Mouse (Mus musculus) kidney, adult 2 months (tissue): ENCODE data around the gene Pik3c2g. TPM values are rescaled to one million over a fixed set of nuclear protein-coding genes. Genes with fewer than 3 reads are reported as not detected.

Experiments used
- DNase-seq: peaks from one replicate; pipeline ENCODE4 v3.0.0; 2021
- H3K27ac ChIP-seq: fragments of 200-500 bp; 2 replicates; pipeline ENCODE4 v1.5.1; 2012; ENCODE audit warnings: low read depth, low read length, control low read depth, inconsistent platforms; ENCODE audit not compliant: insufficient read depth
- H3K27me3 ChIP-seq: fragments of 200-500 bp; replicated peaks from 2 replicates; pipeline ENCODE4 v1.6.1; 2012; ENCODE audit warnings: mild to moderate bottlenecking, moderate library complexity, low read length, inconsistent platforms; ENCODE audit not compliant: control insufficient read depth, insufficient read depth
- H3K36me3 ChIP-seq: fragments of 200-500 bp; 2 replicates; pipeline ENCODE4 v1.6.1; 2012; ENCODE audit warnings: mild to moderate bottlenecking, moderate library complexity, low read length, inconsistent platforms; ENCODE audit not compliant: control insufficient read depth, insufficient read depth
- H3K4me1 ChIP-seq: fragments of 200-500 bp; 2 replicates; pipeline ENCODE4 v1.6.1; 2011; ENCODE audit warnings: low read length; ENCODE audit not compliant: control insufficient read depth, insufficient read depth
- H3K4me3 ChIP-seq: fragments of 200-500 bp; 2 replicates; pipeline ENCODE4 v1.5.1; 2011; ENCODE audit warnings: mild to moderate bottlenecking, low read depth, low read length, control low read depth; ENCODE audit not compliant: insufficient read depth
- CTCF ChIP-seq: fragments of 200-500 bp; conservative IDR thresholded peaks from 2 replicates; pipeline ENCODE4 v1.5.1; 2011; ENCODE audit warnings: low read depth, mild to moderate bottlenecking, control low read depth, low read length, moderate library complexity, mixed read lengths; ENCODE audit not compliant: insufficient read depth, insufficient read length
- POLR2A ChIP-seq: fragments of 200-500 bp; IDR thresholded peaks from one replicate; pipeline ENCODE4 v1.6.1; 2011; ENCODE audit warnings: low read depth, low read length, control low read depth
- WGBS: fragments of 180-500 bp; shearing (Covaris S2); methylation state at CpG from one replicate; pipeline ENCODE4 v1.1.7; 2018; 5-methylcytosine and 5-hydroxymethylcytosine counted together
- polyA plus RNA-seq: library from polyadenylated mRNA; depleted of rRNA; stranded (reverse); fragments of >200 nt; gene quantifications from 2 replicates; pipeline ENCODE4 v1.2.3, GENCODE M21; 2012

The Pik3c2g gene
- polyA plus RNA-seq, 1 experiment = 11.8 TPM

- 82% methylated on average over 2 of the region's 2 CpGs for WGBS
- H3K36me3 ChIP-seq = no peaks in the 10 kb centered on the region
- no peaks in the 10 kb centered on the region for H3K27me3 ChIP-seq
- no peak for DNase-seq
- TF ChIP-seq POLR2A (no peak), CTCF (no peak)
- H3K4me1 ChIP-seq = no peaks in the 10 kb centered on the region
- H3K4me3 ChIP-seq = no peak overlapping the region
- no peak overlapping the region for H3K27ac ChIP-seq
These were observed 163.6 kb downstream of the Pik3c2g start for GRCm38 (mm10) chr6:139750599-139750998.

GRCm38 (mm10) chr6:139751022-139751421 lies 164.0 kb downstream of the Pik3c2g start:
- no peak for DNase-seq
- Histone ChIP-seq H3K4me1 (no peaks in the 10 kb centered on the region), H3K4me3 (no peak overlapping the region), H3K27ac (no peak overlapping the region), H3K27me3 (no peaks in the 10 kb centered on the region), H3K36me3 (no peaks in the 10 kb centered on the region)
- TF ChIP-seq POLR2A (no peak), CTCF (no peak)
- 68% methylated on average over 3 of the region's 3 CpGs for WGBS

- no peak overlapping the region for H3K27ac ChIP-seq
- H3K27me3 ChIP-seq = no peaks in the 10 kb centered on the region
- no peak for DNase-seq
- no peak overlapping the region for H3K4me3 ChIP-seq
- H3K36me3 ChIP-seq = no peaks in the 10 kb centered on the region
- no peak for TF ChIP-seq POLR2A
- no peak for TF ChIP-seq CTCF
- 89% methylated on average over 8 of the region's 8 CpGs for WGBS
- no peaks in the 10 kb centered on the region for H3K4me1 ChIP-seq
These were observed 170.9 kb downstream of the Pik3c2g start for GRCm38 (mm10) chr6:139757876-139758275.

- Histone ChIP-seq H3K27ac (no peak overlapping the region), H3K4me1 (no peaks in the 10 kb centered on the region), H3K36me3 (no peaks in the 10 kb centered on the region), H3K27me3 (no peaks in the 10 kb centered on the region), H3K4me3 (no peak overlapping the region)
- 55% methylated on average over 4 of the region's 4 CpGs for WGBS
- DNase-seq = no peak
- TF ChIP-seq CTCF (no peak), POLR2A (no peak)
These were observed 174.0 kb downstream of the Pik3c2g start for GRCm38 (mm10) chr6:139760978-139761377.

GRCm38 (mm10) chr6:139764398-139764797 lies 177.4 kb downstream of the Pik3c2g start:
- Histone ChIP-seq H3K4me3 (no peak overlapping the region), H3K27ac (no peak overlapping the region), H3K36me3 (no peaks in the 10 kb centered on the region), H3K4me1 (no peaks in the 10 kb centered on the region), H3K27me3 (no peaks in the 10 kb centered on the region)
- TF ChIP-seq POLR2A (no peak), CTCF (no peak)
- DNase-seq = no peak
- WGBS = 83% methylated on average over 3 of the region's 3 CpGs

- no peak for DNase-seq
- TF ChIP-seq POLR2A = no peak
- Histone ChIP-seq H3K4me3 (no peak overlapping the region), H3K27ac (no peak overlapping the region), H3K4me1 (no peaks in the 10 kb centered on the region), H3K27me3 (no peaks in the 10 kb centered on the region), H3K36me3 (no peaks in the 10 kb centered on the region)
- 78% methylated on average over 7 of the region's 7 CpGs for WGBS
These were observed 182.9 kb downstream of the Pik3c2g start for GRCm38 (mm10) chr6:139769744-139770473.

- Histone ChIP-seq H3K27ac (no peak overlapping the region), H3K4me1 (no peaks in the 10 kb centered on the region), H3K27me3 (no peaks in the 10 kb centered on the region), H3K4me3 (no peak overlapping the region), H3K36me3 (no peaks in the 10 kb centered on the region)
- DNase-seq = no peak
- TF ChIP-seq CTCF (no peak), POLR2A (no peak)
- 54% methylated on average over 3 of the region's 3 CpGs for WGBS
These were observed 183.5 kb downstream of the Pik3c2g start for GRCm38 (mm10) chr6:139770535-139770934.
